ENCODE assay signal across 18 mouse cellular contexts in the genomic region with DNA sequence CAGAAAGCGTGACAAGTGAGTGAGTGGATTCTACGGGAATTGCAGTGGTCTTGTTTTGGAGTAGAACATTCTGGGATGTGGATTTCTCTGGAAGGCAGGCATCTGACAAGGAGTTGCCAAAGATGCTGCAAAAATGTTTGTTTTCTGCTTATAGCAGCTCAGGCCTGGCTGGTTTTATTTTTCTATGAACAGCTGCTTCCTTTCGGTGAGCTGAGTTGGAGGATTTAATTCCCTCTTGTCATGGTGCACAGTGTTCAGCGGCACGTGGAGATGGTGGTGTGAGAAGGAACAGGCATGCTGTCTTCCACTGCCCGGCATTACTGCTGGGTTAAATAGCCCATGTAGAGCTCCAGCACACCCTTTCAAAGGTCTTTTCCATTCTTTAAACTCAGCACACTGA.
A peak's percentile ranks its signal among the peaks of the same experiment; 100 is the strongest.
DNase-seq lines count a peak whose midpoint lies in the region; ATAC-seq and TF ChIP-seq lines count a peak whose summit lies in the region.
"Had no signal": no experiment of that assay in that cellular context is flagged by ENCODE, and none has a peak within 500 bp of the region (broad histone marks: within the 10 kb centered on the region; RNA-seq: fewer than 3 reads in every experiment).

No protein-coding gene starts in this region.

- ATAC-seq in hindbrain, embryonic 16.5 days = no peak
- ATAC-seq in hindbrain, embryonic 13.5 days (ENCODE audit: low FRiP score) = no peak
- ATAC-seq in kidney, embryonic 16.5 days (ENCODE audit: low FRiP score, low TSS enrichment) = no peak
- ATAC-seq: intestine, postnatal 0 days; liver, embryonic 12.5 days had no signal

- no peaks in the 10 kb centered on the region for H3K4me1 ChIP-seq in hindbrain, embryonic 16.5 days (ENCODE audit: control insufficient read depth, insufficient read depth, low read depth, low read length)
- H3K4me1 ChIP-seq in hindbrain, embryonic 13.5 days (replicated peaks) = no peaks in the 10 kb centered on the region
- peaks cover 5% of the 10 kb centered on the region; the same call in 1 of the 2 replicates for H3K4me1 ChIP-seq in olfactory bulb, adult 2 months (ENCODE audit: control insufficient read depth, insufficient read depth, low read length)
- H3K4me1 ChIP-seq in kidney, embryonic 16.5 days (ENCODE audit: insufficient read depth, low read length) = no peaks in the 10 kb centered on the region
- H3K4me1 ChIP-seq: embryonic facial prominence, embryonic 15.5 days; forebrain, embryonic 12.5 days; heart, embryonic 12.5 days; hindbrain, embryonic 15.5 days; liver, embryonic 12.5 days; neural tube, embryonic 13.5 days had no signal

- H3K27ac ChIP-seq in hindbrain, embryonic 16.5 days (ENCODE audit: low read depth, low read length) = peak overlapping the region; percentile 44; the same call in 1 of the 2 replicates
- H3K27ac ChIP-seq in hindbrain, embryonic 13.5 days = no peak overlapping the region
- peak overlapping the region; percentile 31; the same call in 1 of the 2 replicates for H3K27ac ChIP-seq in olfactory bulb, adult 2 months (ENCODE audit: insufficient read depth, low read depth, low read length)
- no peak overlapping the region for H3K27ac ChIP-seq in kidney, embryonic 16.5 days (ENCODE audit: low read length)
- H3K27ac ChIP-seq: embryonic facial prominence, embryonic 15.5 days; forebrain, embryonic 12.5 days; hindbrain, embryonic 15.5 days; liver, embryonic 12.5 days; neural tube, embryonic 13.5 days had no signal

- H3K27me3 ChIP-seq in hindbrain, embryonic 16.5 days (replicated peaks; ENCODE audit: control insufficient read depth, insufficient read depth, low read length) = no peaks in the 10 kb centered on the region
- H3K27me3 ChIP-seq in hindbrain, embryonic 13.5 days = no peaks in the 10 kb centered on the region
- H3K27me3 ChIP-seq in kidney, embryonic 16.5 days (ENCODE audit: insufficient read depth, low read length) = no peaks in the 10 kb centered on the region
- H3K27me3 ChIP-seq: embryonic facial prominence, embryonic 15.5 days; forebrain, embryonic 12.5 days; heart, embryonic 12.5 days; hindbrain, embryonic 15.5 days; liver, embryonic 12.5 days; neural tube, embryonic 13.5 days had no signal

- no peak overlapping the region for H3K4me2 ChIP-seq in hindbrain, embryonic 16.5 days (ENCODE audit: low read length)
- no peak overlapping the region for H3K4me2 ChIP-seq in hindbrain, embryonic 13.5 days
- no peak overlapping the region for H3K4me2 ChIP-seq in kidney, embryonic 16.5 days (replicated peaks; ENCODE audit: low read depth, low read length)
- H3K4me2 ChIP-seq: embryonic facial prominence, embryonic 15.5 days; forebrain, embryonic 12.5 days; heart, embryonic 12.5 days; hindbrain, embryonic 15.5 days; liver, embryonic 12.5 days; neural tube, embryonic 13.5 days had no signal

- no peak overlapping the region for H3K9ac ChIP-seq in hindbrain, embryonic 16.5 days (ENCODE audit: low read depth, low read length)
- no peak overlapping the region for H3K9ac ChIP-seq in hindbrain, embryonic 13.5 days
- H3K9ac ChIP-seq in kidney, embryonic 16.5 days (replicated peaks; ENCODE audit: low read length) = no peak overlapping the region
- H3K9ac ChIP-seq: embryonic facial prominence, embryonic 15.5 days; forebrain, embryonic 12.5 days; heart, embryonic 12.5 days; hindbrain, embryonic 15.5 days; liver, embryonic 12.5 days; neural tube, embryonic 13.5 days had no signal

- H3K4me3 ChIP-seq in hindbrain, embryonic 16.5 days (ENCODE audit: low read length) = no peak overlapping the region
- H3K4me3 ChIP-seq in hindbrain, embryonic 13.5 days = no peak overlapping the region
- H3K4me3 ChIP-seq in olfactory bulb, adult 2 months (ENCODE audit: insufficient read depth, low read depth, low read length) = no peak overlapping the region
- H3K4me3 ChIP-seq in kidney, embryonic 16.5 days (ENCODE audit: low read length) = no peak overlapping the region
- H3K4me3 ChIP-seq: embryonic facial prominence, embryonic 15.5 days; forebrain, embryonic 12.5 days; heart, embryonic 12.5 days; hindbrain, embryonic 15.5 days; liver, embryonic 12.5 days; neural tube, embryonic 13.5 days had no signal

- no peaks in the 10 kb centered on the region for H3K9me3 ChIP-seq in hindbrain, embryonic 16.5 days (ENCODE audit: control insufficient read depth, low read length)
- no peaks in the 10 kb centered on the region for H3K9me3 ChIP-seq in hindbrain, embryonic 13.5 days
- H3K9me3 ChIP-seq in kidney, embryonic 16.5 days (ENCODE audit: low read length) = no peaks in the 10 kb centered on the region
- H3K9me3 ChIP-seq: embryonic facial prominence, embryonic 15.5 days; forebrain, embryonic 12.5 days; heart, embryonic 12.5 days; hindbrain, embryonic 15.5 days; liver, embryonic 12.5 days; neural tube, embryonic 13.5 days had no signal

- DNase-seq in lung, postnatal 10 days = peak; percentile 2
- no peak for DNase-seq in lung, postnatal 14 days
- peak; percentile 40 to 61 for DNase-seq in frontal cortex, postnatal 36 days (ENCODE audit: low spot score in 2 of 2)
- no peak for DNase-seq in cerebellum, adult 11-12 months
- DNase-seq: cerebellum, adult 18-20 months; kidney, postnatal 14 days; lung, postnatal 36 days had no signal

- TF ChIP-seq POLR2A in olfactory bulb, adult 2 months (IDR thresholded peaks at IDR 0.05; ENCODE audit: insufficient read depth, low read depth, low read length) = no peak

- 70% methylated on average over 6 of the region's 6 CpGs for WGBS in hindbrain, embryonic 16.5 days
- 77% methylated on average over 6 of the region's 6 CpGs for WGBS in hindbrain, embryonic 13.5 days
- WGBS in olfactory bulb, adult 2 months = 33% methylated on average over 6 of the region's 6 CpGs
- 45% methylated on average over 6 of the region's 6 CpGs for WGBS in kidney, embryonic 16.5 days

- TF ChIP-seq CTCF in olfactory bulb, adult 2 months (IDR thresholded peaks at IDR 0.05; ENCODE audit: insufficient read depth, low read depth, low read length) = no peak

- no peaks in the 10 kb centered on the region for H3K36me3 ChIP-seq in hindbrain, embryonic 16.5 days (ENCODE audit: control insufficient read depth, insufficient read depth, low read length)
- no peaks in the 10 kb centered on the region for H3K36me3 ChIP-seq in hindbrain, embryonic 13.5 days
- no peaks in the 10 kb centered on the region for H3K36me3 ChIP-seq in kidney, embryonic 16.5 days (ENCODE audit: insufficient read depth, low read length)
- H3K36me3 ChIP-seq: embryonic facial prominence, embryonic 15.5 days; forebrain, embryonic 12.5 days; heart, embryonic 12.5 days; hindbrain, embryonic 15.5 days; liver, embryonic 12.5 days; neural tube, embryonic 13.5 days had no signal

Comparison
In these comparisons a context has a peak if more than half of its experiments do, and no peak if none do; other contexts are left out.
1. H3K27ac ChIP-seq: peak in hindbrain, embryonic 16.5 days (single experiment) and olfactory bulb, adult 2 months (single experiment); none in hindbrain, embryonic 13.5 days (single experiment) and kidney, embryonic 16.5 days (single experiment).
2. DNase-seq: peak in lung, postnatal 10 days (single experiment) and frontal cortex, postnatal 36 days (2 of 2); none in lung, postnatal 14 days (single experiment) and cerebellum, adult 11-12 months (single experiment).